Mouse (Mus musculus) kidney, postnatal 14 days (tissue): ENCODE data around the gene Plekha4.
A peak's percentile ranks its signal among the peaks of the same experiment; 100 is the strongest.
"Not testable (repeated sequence)": the region's sequence is repeated elsewhere in the genome, so short reads cannot be mapped to it uniquely, and the experiment has no call there.

ENCODE experiments used
- DNase-seq: peaks from one replicate; pipeline ENCODE4 v3.0.0; 2022; ENCODE audit warnings: mixed read lengths

Plekha4 gene

DNA sequence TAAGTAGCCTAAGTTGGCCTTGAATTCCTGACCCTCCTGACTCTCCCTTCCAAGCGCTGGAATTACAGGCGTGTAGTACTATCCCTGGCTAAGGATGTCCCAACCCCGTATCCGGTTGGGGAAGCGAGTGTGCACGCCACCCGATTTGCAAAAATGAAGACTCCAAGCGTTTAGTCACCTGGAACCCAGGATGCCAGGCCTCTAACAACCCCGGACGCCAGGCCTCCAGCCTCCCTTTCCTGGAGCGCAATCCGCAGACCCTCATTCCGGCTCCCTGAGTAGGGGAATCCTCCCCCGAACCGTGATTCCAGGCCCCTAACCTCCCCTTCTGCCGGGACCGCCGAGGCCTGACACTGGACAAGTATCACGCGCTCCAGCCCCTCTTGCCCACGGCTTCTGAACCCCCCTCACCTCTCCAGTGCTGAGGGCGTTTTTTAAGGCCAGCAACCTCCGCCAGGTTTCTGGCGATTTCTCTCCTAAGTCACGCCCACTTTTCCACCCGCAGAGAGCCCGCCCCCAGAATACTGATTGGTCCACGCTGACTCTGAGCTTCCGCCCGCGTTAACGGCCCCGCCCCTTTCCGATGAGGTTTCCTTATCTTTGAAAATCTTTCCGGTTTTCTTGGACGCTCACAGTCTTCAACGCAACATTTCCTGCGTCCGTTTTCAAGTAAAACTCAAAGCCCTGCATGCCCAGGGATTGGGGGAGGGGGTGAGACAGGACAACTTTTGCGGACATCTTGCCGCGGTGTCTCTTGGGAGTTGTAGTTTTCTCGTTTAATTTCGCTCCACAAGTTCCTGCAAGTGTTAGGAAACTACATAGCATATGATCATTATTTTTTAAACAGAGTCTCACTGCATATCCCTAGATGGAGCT, 16.0 kb upstream of the Plekha4 start, which contains the start of gene Nucb1:
Nucb1 (minus strand) TSS at position 495 of the 876 bp plus-strand sequence.
- DNase-seq: peak; percentile 96

DNA sequence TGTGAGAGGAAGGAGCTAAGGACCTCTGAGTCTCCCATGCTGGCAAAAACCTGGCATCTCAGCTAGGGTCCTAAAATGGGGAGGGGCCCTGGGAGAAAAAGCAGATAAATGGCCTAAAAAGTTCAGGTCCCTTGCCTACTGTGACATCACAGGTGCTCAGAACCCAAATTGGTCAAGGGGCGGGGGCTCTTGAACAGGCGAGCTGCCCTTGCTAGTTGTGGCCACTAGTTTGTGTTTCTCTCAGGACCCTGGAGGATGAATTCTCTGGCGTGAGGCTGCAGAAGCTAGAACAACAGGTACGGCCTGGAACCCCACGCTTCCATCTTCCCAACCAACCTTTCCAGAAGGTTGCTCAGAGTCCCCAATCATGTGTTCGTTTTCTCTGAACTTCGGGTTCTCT, 11.7 kb upstream of the Plekha4 start:
- DNase-seq: no peak

DNA sequence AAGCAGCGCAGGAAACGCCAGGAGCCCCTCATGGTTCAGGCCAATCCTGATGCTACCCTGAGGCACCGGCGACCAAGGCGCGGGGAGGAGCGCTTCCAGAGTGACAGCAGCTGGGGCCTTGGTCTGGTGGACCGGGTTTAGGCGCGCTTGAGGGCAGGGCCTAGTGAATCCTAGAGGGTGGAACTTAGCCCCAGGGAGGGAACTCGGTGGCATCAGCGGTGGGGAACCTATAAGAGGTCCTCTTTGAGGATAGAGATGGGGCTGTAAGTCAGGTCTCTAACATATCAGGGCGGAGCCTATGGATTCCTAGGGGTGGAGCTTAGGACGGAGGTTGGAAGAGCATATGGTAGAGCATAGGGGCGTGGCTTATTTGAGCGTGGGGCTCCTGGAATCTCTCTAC, 10.7 kb upstream of the Plekha4 start:
- no peak for DNase-seq

DNA sequence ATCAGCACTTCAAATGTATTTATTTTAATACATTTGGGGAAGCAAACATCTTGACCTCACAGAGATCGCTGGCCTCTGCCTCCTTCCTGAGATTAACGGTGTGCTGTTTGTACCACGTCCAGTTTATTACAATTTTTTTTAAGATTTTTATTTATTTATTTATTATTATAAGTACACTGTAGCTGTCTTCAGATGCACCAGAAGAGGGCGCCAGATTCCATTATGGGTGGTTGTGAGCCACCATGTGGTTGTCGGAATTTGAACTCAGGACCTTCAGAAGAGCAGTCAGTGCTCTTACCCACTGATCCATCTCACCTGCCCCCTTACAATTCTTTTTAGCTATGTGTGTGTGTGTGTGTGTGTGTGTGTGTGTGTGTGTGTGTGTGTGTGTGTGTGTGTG, 9.3 kb upstream of the Plekha4 start:
- DNase-seq: not testable (repeated sequence)

DNA sequence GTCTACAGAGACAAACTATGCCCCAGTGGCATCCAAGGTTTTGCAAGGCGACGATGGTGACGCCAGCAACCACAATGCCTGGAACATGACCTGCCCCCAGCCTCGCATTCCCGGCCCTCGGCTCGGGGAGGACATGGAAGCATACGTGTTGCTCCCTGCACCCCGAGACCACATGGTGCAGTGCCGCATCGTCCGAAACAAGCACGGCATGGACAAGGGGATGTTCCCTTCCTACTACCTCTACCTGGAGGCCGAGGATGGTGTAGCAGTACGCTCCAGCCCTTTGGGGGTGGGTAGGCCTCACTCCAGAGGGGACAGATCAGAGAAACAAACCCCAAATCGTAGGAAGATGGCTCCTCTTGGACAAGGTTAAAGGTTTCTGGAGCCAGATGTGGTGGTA, 7.5 kb upstream of the Plekha4 start:
- no peak for DNase-seq

DNA sequence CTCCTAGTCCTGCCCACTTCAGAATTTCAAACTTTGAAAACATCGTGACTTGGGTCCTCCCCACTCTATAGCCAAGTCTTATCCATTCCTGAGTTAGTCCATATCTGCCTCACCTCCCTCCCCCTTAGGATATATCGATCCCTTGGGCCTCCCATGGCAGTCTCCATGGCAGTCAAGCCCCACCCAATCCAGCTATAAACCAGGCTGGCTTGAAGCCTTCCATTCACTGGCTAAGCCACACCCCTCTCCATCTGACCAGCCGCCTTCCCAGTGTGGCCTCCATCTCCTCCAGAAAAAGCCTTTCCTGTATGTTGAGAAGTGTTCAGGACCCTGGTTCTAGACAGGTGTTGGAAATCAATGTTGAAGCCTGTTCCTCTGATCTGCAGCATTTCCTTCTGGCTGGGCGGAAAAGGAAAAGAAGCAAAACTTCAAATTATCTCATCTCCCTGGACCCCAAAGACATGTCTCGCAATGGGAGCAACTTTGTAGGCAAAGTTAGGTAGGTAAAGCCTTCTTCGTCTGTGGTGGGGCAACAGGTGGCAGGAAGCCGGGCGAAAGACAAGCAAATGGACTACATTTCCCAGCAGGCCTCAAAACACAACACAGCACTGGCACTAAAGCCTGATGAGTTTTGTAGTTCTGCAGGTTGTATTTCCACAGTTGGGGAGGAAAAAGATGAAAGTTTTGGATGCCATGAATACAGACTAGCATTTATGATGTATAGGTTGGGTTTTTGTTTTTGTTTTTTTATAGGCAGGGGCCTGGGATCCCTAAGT, 6.6 kb upstream of the Plekha4 start:
- no peak for DNase-seq

DNA sequence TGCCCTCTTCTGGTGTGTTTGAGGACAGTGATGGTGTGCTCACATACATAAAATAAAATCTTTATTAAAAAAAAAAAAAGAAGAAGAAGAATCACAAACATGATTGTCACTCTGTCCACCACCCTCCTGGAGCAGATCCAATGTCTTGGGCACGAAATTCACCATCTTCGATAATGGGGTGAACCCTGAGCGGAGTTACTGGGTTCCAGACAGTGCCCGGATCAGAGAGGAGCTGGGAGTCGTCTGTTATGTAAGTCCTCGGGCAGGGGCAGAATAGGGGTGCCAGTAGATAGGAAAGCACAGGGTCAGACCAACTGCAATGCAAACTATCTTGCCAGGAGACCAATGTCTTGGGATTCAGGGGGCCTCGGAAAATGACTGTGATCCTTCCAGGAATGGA, 5.5 kb upstream of the Plekha4 start:
- DNase-seq: no peak

DNA sequence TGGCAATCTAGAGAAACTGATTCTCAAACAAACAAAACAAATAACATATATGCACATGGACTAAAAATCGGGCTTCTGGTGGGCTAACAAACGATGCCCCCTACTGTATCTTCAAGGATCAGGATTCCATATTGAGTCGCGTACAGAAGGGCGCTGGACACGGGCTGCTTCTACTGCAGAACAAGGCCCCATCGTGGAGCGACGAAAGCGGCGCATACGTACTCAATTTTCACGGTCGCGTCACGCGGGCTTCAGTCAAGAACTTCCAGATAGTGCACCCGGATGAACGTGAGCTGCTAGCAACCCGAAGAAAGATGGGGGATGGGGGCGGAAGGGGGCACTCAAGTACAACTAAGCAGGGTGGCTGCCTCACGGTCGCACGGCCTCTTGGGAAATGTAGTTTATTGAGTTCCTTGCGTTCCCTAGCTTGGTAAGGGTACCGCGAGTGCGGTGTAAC, 4.4 kb upstream of the Plekha4 start:
- DNase-seq: peak; percentile 93

DNA sequence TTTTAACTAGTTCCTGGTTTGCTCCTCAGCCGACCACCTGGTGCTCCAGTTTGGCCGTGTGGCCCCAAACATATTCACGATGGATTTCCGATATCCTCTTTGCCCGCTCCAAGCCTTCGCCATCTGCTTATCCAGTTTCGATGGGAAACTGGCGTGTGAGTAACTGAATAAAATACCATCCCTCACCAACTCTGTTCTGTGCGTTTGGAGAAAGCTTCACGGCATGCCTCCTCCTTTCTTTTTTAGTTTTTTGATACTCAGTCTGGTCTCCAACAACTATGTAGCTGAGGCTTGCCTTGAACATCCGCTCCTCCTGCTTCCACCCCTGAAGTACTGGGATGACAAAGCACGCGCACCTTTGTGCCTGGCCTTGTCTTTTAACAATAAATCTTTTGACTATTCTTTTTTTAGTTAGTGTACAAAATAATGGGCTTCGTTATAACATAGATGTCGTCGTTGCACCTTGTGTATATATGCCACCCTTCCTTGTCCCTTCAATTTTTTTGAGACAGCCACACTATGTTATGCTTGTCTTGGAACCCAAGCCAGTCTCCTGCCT, 3.9 kb upstream of the Plekha4 start:
- DNase-seq: no peak

DNA sequence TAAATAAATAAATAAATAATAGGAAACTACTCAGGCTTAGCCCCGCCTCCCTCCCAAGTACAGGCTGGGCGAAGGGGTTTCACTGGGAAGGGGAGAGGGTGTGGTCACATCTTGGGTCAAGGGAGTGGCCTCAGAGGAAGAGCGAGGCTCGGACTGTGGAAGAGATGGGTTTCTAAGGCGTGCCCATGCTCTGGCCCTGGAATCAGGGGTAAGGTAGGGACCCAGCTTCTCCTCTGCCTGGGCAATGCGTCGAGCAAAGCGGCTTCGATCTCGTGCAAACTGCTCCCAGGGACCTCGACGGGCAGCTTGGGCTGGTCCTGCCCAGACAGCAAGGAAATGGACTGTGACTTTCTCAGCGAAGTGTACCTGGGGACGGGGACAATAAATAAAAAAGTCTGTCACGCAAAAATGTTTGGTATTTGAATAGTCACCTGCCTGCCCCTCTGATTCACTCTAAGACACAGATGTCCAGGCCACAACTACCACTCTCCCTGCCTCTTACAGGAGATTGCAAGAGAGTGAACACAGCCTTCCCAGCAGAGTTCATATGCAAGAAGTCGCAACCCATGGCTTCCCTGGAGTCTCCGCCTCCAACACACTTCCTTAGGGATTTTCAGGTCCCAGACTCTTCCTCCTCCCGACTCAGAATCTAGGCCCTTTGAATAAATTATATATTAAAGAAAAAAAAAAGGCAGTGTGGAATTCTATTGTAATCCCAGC, 3.0 kb upstream of the Plekha4 start:
- DNase-seq: no peak

DNA sequence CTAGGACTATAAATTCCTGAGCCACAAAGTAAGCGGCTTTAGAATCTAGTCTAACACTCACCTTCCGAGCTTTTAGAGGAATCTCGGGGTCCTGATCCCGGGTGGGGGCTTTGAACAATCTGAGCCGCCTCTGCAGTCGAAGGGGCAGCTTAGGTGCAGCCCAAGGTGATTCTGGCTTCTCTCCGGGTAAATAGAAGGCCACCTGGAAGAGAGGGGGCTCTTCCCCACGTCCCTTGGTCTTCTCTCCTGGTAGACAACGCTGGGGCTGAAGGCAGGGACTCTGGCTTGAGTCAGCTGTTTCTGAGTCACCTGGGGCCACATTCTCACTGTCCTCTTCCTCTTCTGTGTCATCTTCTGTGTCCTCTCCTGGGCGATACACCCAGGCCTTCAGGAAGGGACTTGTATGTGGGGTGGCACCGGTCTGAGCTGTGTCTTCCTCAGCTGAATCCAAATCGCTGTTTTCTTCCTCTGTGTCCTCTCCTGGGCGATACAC, 2.4 kb upstream of the Plekha4 start:
- no peak for DNase-seq

DNA sequence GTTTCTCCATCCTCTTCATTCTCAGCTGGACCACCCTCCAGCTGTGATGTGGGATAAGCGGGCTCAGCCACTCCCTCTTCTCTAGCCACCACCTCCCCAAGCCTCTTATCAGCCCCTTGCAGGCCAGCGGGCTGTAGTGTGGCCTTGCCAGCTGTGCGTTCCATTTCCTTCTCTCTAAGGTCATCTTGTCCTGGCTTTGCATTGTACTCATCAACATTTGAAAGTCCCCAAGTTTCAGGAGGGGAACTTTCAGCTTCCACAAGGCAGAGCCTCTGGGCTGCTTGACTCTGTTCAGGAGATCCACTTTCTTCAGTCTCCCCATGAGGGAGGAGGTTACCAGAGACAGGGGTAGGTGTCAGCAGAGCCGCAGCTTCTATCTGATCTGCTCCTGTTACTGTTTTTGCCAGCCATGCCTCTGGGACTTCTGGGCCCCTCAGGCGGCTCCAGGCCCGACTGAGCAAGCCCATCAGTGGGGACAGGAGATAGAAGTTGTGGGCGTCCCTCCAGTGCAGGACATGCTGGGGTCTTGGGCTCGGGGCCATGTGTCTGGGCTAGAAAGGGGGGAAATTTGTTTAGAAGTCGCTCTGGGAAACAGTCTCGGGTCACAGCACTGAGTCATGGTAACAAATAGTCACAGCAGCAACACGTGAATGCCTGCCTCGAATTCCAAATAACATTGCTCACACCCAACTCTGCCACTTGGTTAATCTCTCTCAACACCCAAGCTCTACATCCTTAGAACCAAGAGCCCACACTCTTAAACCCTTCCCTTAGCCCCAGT, 1.1 kb upstream of the Plekha4 start:
- peak; percentile 29 for DNase-seq

DNA sequence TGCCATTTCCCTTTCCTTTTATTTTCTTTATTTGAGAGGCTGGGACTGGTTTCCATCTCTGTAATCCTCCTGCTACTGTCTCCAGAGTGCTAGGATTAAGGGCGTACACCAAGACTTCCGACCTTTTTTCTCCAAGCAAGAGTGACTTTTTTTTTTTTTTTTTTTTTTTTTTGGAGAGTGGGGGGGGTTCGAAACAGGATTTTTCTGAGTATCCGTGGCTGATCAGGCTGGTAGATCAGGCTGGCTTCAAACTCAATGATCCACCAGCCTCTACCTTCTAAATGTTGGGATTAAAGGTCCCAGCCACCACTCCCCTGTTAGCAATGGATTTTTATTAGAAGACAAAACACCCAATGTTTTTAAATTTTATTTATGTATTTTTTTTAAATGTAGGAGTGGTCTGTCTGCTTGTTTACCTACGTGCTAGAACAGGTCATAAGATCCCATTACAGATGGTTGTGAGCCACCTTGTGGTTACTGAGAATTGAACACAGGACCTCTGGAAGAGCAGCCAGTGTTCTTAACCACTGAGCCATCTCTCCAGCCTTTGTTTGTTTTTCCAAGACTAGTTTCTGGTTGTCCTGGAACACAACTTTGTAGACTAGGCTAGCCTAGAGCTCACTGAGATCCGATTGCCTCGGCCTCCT, 467 bp downstream of the Plekha4 start:
- peak; percentile 37 for DNase-seq

DNA sequence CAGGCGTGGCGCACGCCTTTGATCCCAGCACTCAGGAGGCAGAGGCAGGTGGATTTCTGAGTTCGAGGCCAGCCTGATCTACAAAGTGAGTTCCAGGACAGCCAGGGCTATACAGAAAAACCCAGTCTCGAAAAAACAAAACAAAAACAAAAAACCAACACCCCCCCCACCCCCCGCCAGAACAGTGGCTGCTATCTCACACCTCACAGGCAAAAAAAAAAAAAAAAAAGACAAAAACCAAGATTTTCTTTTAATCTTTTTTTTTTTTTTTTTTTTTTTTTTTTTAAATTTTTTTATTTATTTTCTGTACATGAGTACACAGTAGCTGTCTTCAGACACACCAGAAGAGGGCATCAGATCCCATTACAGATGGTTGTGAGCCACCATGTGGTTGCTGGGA, 1.0 kb downstream of the Plekha4 start:
- not testable (repeated sequence) for DNase-seq

DNA sequence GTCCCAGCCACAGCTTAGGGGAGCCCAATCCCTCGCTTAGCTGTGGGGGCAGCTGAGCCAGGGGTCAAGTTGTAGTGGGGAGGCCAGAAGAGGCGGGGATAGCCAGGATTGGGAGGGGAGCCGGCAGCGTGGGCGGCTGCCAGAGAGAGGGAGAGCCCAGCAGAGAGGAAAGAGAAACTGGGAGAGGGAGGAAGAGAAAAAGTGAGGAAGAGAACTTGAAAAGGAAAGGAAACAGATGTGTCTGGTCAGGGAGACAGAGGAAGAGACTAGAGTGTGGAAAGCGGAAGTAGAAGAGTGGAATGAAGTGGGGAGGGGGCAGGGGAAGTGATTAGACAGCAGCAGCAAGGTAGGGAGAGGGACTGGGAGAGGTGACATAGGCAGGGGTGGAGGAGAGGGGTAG, 3.3 kb downstream of the Plekha4 start:
- DNase-seq: no peak

DNA sequence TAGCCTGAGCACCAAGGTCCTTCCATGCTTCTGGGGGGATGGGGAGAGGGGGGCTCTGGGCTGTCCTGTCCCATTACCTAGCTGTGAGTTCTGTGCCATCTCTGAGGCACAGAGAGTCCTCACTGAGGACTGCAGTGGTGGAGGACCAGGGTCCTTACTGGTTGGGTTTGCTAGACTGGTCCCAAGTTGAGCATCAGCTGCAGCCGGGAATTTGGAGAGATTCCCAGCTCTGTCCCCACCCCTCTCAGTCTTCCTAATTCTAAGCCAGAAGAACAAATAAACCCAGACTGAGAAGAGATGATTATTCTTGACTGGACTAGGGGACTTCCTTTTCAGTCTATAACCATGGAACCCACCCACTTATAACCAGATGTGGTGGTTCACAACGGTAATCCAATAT, 4.5 kb downstream of the Plekha4 start:
- no peak for DNase-seq

DNA sequence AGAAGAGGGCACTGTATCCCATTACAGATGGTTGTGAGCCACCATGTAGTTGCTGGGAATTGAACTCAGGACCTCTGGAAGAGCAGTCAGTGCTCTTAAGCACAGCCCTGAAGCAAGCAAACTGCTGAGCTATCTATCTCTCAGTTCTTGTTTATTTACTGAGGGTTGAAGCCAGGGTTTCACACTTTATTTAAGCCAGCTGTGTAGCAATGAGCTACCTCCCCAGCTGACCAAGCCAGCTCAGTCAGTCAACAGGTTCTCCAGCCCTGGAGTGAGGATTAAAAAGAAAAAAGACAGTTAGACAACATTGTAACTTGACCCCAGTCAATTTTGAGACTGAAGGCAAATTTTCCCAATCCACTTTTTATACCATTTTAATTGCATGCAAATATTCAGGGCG, 9.5 kb downstream of the Plekha4 start:
- no peak for DNase-seq

DNA sequence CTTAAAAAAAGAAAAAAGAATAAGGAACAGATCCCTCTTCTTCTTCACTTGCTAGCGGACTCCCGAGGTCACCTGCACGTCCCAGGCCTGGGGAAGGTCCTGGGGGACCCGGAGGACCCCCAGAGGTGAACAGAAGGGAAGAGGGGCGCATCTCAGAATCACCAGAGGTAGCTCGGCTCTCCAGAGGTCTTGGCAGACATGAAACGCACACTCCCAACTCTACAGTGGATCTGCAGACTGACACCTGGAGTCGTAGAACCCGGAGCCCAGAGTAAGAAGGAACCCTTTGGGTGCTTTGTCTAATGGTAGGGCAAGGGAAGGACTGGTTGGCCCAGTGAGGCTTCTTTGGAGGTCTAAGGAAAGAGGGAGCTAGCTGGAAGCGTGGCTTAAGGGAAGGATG, 11.5 kb downstream of the Plekha4 start:
- DNase-seq: no peak

DNA sequence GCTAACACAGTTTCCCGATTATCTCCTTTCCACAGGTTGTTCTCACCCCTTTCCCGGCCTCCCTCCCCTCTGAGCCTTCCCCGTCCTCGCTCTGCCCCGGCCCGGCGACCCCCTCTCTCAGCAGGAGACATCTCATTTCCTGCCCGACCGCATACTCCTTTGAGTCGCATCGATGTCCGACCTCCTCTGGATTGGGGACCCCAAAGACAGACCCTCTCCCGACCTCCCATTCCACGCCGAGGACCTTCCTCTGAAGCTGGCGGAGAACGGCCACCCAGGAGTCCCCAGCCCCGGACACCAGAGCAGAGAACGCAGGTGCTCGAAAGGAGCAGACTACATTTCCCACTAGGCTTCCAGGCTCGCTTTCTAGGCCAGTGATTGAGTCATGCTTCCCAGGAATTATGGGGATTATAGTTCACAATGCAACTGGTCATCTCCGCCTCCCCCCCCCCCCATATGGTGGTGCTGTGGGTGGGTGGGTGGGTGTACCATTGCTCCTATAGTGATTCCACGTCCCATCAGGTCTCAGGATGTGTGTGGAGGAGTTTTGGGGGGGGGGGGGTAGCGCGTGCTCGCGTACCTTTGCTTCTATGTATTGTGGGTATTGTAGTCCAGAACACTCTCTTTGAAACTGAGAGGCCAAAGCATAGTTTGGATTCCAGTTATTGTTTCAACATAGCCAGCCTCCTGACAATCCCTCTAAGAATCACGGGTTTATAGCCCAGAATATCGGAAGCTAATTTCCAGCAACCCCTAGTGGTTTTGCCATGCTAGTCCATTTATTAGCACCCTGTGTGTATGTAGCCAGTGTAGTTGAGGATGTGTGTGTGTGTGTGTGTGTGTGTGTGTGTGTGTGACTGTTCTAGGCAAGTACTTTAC, 12.3 kb downstream of the Plekha4 start:
- DNase-seq: peak; percentile 74

DNA sequence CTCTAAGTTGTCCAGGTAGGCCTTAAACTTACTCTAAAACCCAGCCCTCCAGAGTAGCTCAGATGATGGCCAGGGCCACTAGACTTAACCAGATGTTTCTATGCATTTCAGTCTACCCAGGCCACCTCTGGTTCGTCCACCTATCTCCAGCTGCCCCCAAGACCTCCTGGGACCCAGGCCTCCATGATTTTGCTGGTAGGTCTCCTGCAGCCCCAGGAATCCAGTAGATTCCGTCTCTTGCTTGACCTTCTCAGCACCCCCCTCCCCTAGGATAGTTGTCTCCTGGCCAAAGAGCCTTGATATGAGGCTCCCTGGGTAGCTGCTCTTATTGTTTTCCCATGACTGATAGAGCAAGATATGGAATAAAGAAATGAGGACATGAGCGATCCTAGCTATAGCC, 13.0 kb downstream of the Plekha4 start:
- DNase-seq: no peak
